ENCODE assay signal across 8 mouse cellular contexts in the genomic region with DNA sequence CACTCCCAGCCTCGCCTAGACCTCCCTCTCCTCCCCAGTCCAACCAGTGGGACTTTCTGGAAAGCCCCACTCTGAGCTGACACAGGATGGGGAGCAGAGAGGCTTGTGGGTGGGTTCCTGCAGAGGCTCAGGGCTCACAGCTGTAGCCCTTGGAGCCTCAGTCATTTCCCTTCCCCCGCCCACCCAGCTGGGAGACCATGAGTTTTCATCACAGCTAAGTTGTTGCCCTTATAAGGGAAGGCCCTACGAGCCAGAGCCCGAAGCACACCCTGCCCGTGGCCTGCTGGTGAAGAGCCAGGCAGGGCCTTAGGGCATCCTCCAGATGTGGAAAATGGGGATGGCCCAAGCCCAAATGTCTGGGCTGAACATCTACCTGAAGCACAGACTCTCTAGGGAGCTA. TPM values are rescaled to one million over a fixed set of nuclear protein-coding genes. Genes with fewer than 3 reads are reported as not detected.
A peak's percentile ranks its signal among the peaks of the same experiment; 100 is the strongest.
DNase-seq lines count a peak whose midpoint lies in the region; ATAC-seq and TF ChIP-seq lines count a peak whose summit lies in the region.

No protein-coding gene starts in this region.

- ATAC-seq in intestine, embryonic 15.5 days: peak; percentile 90

- peaks cover 19% of the 10 kb centered on the region for H3K36me3 ChIP-seq in C2C12 (ENCODE audit: control insufficient read depth, insufficient read depth)
- no peaks in the 10 kb centered on the region for H3K36me3 ChIP-seq in intestine, embryonic 15.5 days

- no peak overlapping the region for H3K4me3 ChIP-seq in C2C12 (ENCODE audit: insufficient read depth, poor library complexity, severe bottlenecking)
- H3K4me3 ChIP-seq in intestine, embryonic 15.5 days (replicated peaks): no peak overlapping the region

- 18% methylated on average over 5 of the region's 5 CpGs for WGBS in intestine, embryonic 15.5 days

- peak; percentile 89 for DNase-seq in adipocyte (ENCODE audit: low spot score)
- DNase-seq in gastrocnemius, postnatal 10 days: peak; percentile 67
- peak; percentile 78 to 81 for DNase-seq in lung, adult 18-20 months
- DNase-seq in skeletal muscle tissue, adult 2 months (ENCODE audit: low read depth, low spot score): peak; percentile 91
- no peak for DNase-seq in left cerebral cortex, adult 11 months (ENCODE audit: low spot score)
- DNase-seq in frontal cortex, postnatal 25 days (ENCODE audit: low spot score in 2 of 2): no peak

- H3K27me3 ChIP-seq in C2C12 (ENCODE audit: control insufficient read depth, insufficient read depth, insufficient read length): no peaks in the 10 kb centered on the region
- H3K27me3 ChIP-seq in intestine, embryonic 15.5 days (replicated peaks): no peaks in the 10 kb centered on the region

- H3K79me3 ChIP-seq in C2C12 (ENCODE audit: low read depth): no peaks in the 10 kb centered on the region

- no peaks in the 10 kb centered on the region for H3K79me2 ChIP-seq in C2C12 (ENCODE audit: control insufficient read depth, insufficient read depth)

- no peak for TF ChIP-seq CTCF in C2C12 (IDR thresholded peaks at IDR 0.05; ENCODE audit: control insufficient read depth, insufficient read depth, insufficient read length)

- H3ac ChIP-seq in C2C12 (ENCODE audit: control insufficient read depth, insufficient read length, low read depth): peak overlapping the region; percentile 67

- no peak overlapping the region for H3K9ac ChIP-seq in intestine, embryonic 15.5 days

- H3K4me2 ChIP-seq in intestine, embryonic 15.5 days (replicated peaks): no peak overlapping the region

- no peaks in the 10 kb centered on the region for H3K9me3 ChIP-seq in intestine, embryonic 15.5 days

- H3K27ac ChIP-seq in intestine, embryonic 15.5 days: peak overlapping the region; percentile 97

- H3K4me1 ChIP-seq in intestine, embryonic 15.5 days (replicated peaks): peaks cover 25% of the 10 kb centered on the region

TF ChIP-seq in C2C12, 6 proteins besides CTCF, POLR2A, EP300 and RAD21:
- no peak for TF ChIP-seq USF1 (IDR thresholded peaks at IDR 0.05; ENCODE audit: low read depth)
- TF ChIP-seq MYOG (IDR thresholded peaks at IDR 0.05; ENCODE audit: control insufficient read depth, extremely low read depth, insufficient read length): no peak
- TF ChIP-seq MYOD1 (IDR thresholded peaks at IDR 0.05; ENCODE audit: control insufficient read depth, insufficient read length, low read depth): no peak
- TF ChIP-seq FOSL1 (IDR thresholded peaks at IDR 0.05; ENCODE audit: insufficient read depth, low read length, poor library complexity, severe bottlenecking): no peak
- TF ChIP-seq MAX (IDR thresholded peaks at IDR 0.05): no peak
- no peak for TF ChIP-seq CEBPB (IDR thresholded peaks at IDR 0.05; ENCODE audit: low read depth)
TF ChIP-seq in C2C12: peak in this region for 0.

RNA-seq across cellular contexts. Expression of gene Plekho2, which starts 28.8 kb away (rescaled TPM):
- 23.3 TPM for polyA plus RNA-seq in C2C12 (2012; fragmentation: generic; extraction: Trizol)
- total RNA-seq in gastrocnemius, postnatal 10 days (2021): 10 to 100 TPM; 11.4 to 17.3 TPM
- polyA plus RNA-seq in intestine, embryonic 15.5 days (2015; fragmentation: Nextera tagmentation; extraction: Ambion mirVana): 11.0 and 11.2 TPM in 2 replicates

RNA-seq across cellular contexts. Expression of gene Ankdd1a, which starts 31.0 kb away (rescaled TPM):
- polyA plus RNA-seq in C2C12 (2012; fragmentation: generic; extraction: Trizol): not detected
- not detected for total RNA-seq in gastrocnemius, postnatal 10 days (2021)
- not detected in 2 replicates for polyA plus RNA-seq in intestine, embryonic 15.5 days (2015; fragmentation: Nextera tagmentation; extraction: Ambion mirVana)

RNA-seq across cellular contexts. Expression of gene Pif1, which starts 35.9 kb away (rescaled TPM):
- 10.8 TPM for polyA plus RNA-seq in C2C12 (2012; fragmentation: generic; extraction: Trizol)
- 1 to 10 TPM in 1 of 2 experiments, under 1 TPM in 1; 0.92 to 1.4 TPM for total RNA-seq in gastrocnemius, postnatal 10 days (2021)
- polyA plus RNA-seq in intestine, embryonic 15.5 days (2015; fragmentation: Nextera tagmentation; extraction: Ambion mirVana): 9.1 and 9.6 TPM in 2 replicates

Comparison
In these comparisons a context has a peak if more than half of its experiments do, and no peak if none do; other contexts are left out.
1. DNase-seq: peak in adipocyte (single experiment), gastrocnemius, postnatal 10 days (single experiment), lung, adult 18-20 months (2 of 2) and skeletal muscle tissue, adult 2 months (single experiment); none in left cerebral cortex, adult 11 months (single experiment) and frontal cortex, postnatal 25 days (0 of 2).